Mouse (Mus musculus) limb, embryonic 11.5 days (tissue): ENCODE results near the gene Rnf17. TPM values are rescaled to one million over a fixed set of nuclear protein-coding genes. Genes with fewer than 3 reads are reported as not detected.

Experiments
- ATAC-seq: fragments of 200-750 bp; cut with Nextera tagmentation; 2 replicates; pipeline ENCODE4 v1.8.0; 2017; ENCODE audit warnings: low read depth; ENCODE audit not compliant: insufficient number of reproducible peaks, low FRiP score, low TSS enrichment
- DNase-seq: peaks from one replicate; pipeline ENCODE4 v3.0.0-alpha.2; 2015; ENCODE audit warnings: low spot score
- H3K27ac ChIP-seq: fragments of 300-500 bp; sonication (generic); replicated peaks from 2 replicates; pipeline ENCODE4 v1.5.1; 2014; ENCODE audit warnings: low read depth, mild to moderate bottlenecking, low read length
- H3K27me3 ChIP-seq: fragments of 300-500 bp; sonication (generic); 2 replicates; pipeline ENCODE4 v1.6.1; 2014; ENCODE audit warnings: mild to moderate bottlenecking, low read length, mixed read lengths; ENCODE audit not compliant: control insufficient read depth, insufficient read depth
- H3K36me3 ChIP-seq: fragments of 300-500 bp; sonication (generic); 2 replicates; pipeline ENCODE4 v1.6.1; 2014; ENCODE audit warnings: mild to moderate bottlenecking, low read length, moderate library complexity, mixed read lengths; ENCODE audit not compliant: control insufficient read depth, insufficient read depth
- H3K4me1 ChIP-seq: fragments of 300-500 bp; sonication (generic); 2 replicates; pipeline ENCODE4 v1.6.1; 2014; ENCODE audit warnings: low read length, mixed read lengths; ENCODE audit not compliant: control insufficient read depth, insufficient read depth
- H3K4me2 ChIP-seq: fragments of 300-500 bp; sonication (generic); 2 replicates; pipeline ENCODE4 v1.6.1; 2014; ENCODE audit warnings: low read depth, mild to moderate bottlenecking, moderate library complexity; ENCODE audit not compliant: severe bottlenecking
- H3K4me3 ChIP-seq: fragments of 300-500 bp; sonication (generic); 2 replicates; pipeline ENCODE4 v1.5.1; 2014; ENCODE audit warnings: low read depth, low read length
- H3K9ac ChIP-seq: fragments of 300-500 bp; sonication (generic); 2 replicates; pipeline ENCODE4 v1.6.1; 2014; ENCODE audit warnings: mild to moderate bottlenecking, low read length
- H3K9me3 ChIP-seq: fragments of 300-500 bp; sonication (generic); 2 replicates; pipeline ENCODE4 v1.6.1; 2016; ENCODE audit warnings: low read length; ENCODE audit not compliant: control insufficient read depth
- WGBS: fragments of 180-500 bp; shearing (Covaris S2); extraction: QIAGEN DNeasy Blood & Tissue Kit; methylation state at CpG from one replicate; pipeline ENCODE4 v1.1.7; 2014; 5-methylcytosine and 5-hydroxymethylcytosine counted together
- polyA plus RNA-seq: library from polyadenylated mRNA; unstranded; fragments of >200 nt; fragmentation: Nextera tagmentation; extraction: Ambion mirVana; gene quantifications from 2 replicates; pipeline ENCODE4 v1.2.1, GENCODE M21; 2014

Rnf17 gene
- polyA plus RNA-seq, result 0.88 and 1.7 TPM in 2 replicates

DNA sequence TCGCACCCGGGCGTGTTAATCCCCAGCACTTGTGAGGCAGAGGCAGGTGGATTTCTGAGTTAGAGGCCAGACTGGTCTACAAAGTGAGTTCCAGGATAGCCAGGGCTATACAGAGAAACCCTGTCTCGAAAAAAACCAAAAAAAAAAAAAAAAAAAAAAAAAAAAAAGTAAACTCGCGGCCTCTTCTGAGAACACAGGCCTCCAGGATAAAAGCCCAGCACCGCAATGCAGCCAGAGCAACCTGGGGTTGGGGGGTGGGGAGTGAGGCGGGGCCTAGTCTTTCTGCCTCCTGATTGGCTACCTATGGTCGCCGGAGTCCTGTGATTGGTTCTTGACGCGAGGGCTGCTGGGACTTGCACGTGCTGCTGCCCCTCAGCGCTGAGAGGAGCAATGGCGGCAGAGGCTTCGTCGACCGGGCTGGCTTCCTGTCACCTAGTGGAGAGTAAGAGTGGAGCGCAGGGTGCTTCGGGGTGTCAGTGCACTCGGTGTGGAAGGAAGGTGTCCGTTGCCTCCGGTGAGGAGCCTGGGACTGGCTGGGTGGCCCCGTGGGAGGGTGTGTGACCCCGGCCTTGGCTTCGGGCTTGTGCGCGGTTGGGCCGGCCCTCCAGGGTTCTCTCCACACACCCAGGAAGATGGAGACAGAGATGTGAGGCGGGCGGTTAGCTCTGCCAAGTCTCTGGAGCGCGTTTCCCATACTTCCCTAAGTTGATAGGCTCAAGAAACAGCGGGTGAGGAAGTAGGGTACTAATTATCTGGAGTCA lies at the start of gene Rnf17:
Gene Rnf17, plus strand, starts transcription at position 271 of the 761 bp plus-strand sequence.
- H3K9ac ChIP-seq, result no peak within 1 kb of the TSS
- no peak within 1 kb of the TSS for H3K4me2 ChIP-seq
- DNase-seq (peak; percentile 30), ATAC-seq (no peak)
- H3K4me1 ChIP-seq, result no peaks in the 10 kb centered on the region
- H3K27ac ChIP-seq, result no peak within 1 kb of the TSS
- whole genome bisulfite sequencing, result 66% methylated on average over 34 of the region's 34 CpGs
- H3K27me3 ChIP-seq, result no peaks in the 10 kb centered on the region
- no peaks in the 10 kb centered on the region for H3K9me3 ChIP-seq
- no peak within 1 kb of the TSS for H3K4me3 ChIP-seq
- H3K36me3 ChIP-seq, result no peaks in the 10 kb centered on the region

- H3K9ac ChIP-seq, result no peak overlapping the region
- no peaks in the 10 kb centered on the region for H3K4me1 ChIP-seq
- no peaks in the 10 kb centered on the region for H3K9me3 ChIP-seq
- H3K4me2 ChIP-seq, result no peak overlapping the region
- WGBS, result 89% methylated on average over 3 of the region's 3 CpGs
- H3K27me3 ChIP-seq, result no peaks in the 10 kb centered on the region
- no peak overlapping the region for H3K27ac ChIP-seq
- DNase-seq (no peak), ATAC-seq (no peak)
- no peaks in the 10 kb centered on the region for H3K36me3 ChIP-seq
- no peak overlapping the region for H3K4me3 ChIP-seq
Measured at GRCm38 (mm10) chr14:56354803-56355202, 47.6 kb upstream of the Rnf17 start.

GRCm38 (mm10) chr14:56355396-56355795 lies 47.0 kb upstream of the Rnf17 start:
- no peak overlapping the region for H3K9ac ChIP-seq
- H3K4me1 ChIP-seq, result no peaks in the 10 kb centered on the region
- no peak overlapping the region for H3K27ac ChIP-seq
- WGBS, result 78% methylated on average over 8 of the region's 8 CpGs
- H3K27me3 ChIP-seq, result no peaks in the 10 kb centered on the region
- DNase-seq (no peak), ATAC-seq (no peak)
- H3K36me3 ChIP-seq, result no peaks in the 10 kb centered on the region
- no peaks in the 10 kb centered on the region for H3K9me3 ChIP-seq
- no peak overlapping the region for H3K4me2 ChIP-seq
- no peak overlapping the region for H3K4me3 ChIP-seq

DNA sequence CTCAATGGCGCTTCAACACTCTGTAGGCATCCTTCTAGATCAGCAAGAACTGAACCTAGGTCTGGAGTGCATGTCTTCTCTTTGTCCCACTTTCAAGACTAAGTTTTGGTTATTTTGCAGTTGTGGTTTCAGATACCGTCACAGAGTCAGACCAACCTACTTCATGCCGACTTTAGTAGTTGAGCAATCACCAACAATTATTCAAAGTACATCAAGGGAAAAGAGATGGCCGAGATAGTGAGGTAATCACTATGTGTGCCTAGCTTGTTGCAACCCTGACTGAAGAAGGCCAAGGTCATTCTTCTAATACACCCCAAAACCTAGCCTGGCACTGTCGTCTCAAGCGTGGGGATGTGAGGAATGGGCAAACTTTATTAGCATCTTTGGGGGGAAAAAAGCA lies 46.2 kb upstream of the Rnf17 start:
- Histone ChIP-seq H3K9me3 (no peaks in the 10 kb centered on the region), H3K4me2 (no peak overlapping the region), H3K9ac (no peak overlapping the region), H3K27ac (no peak overlapping the region), H3K4me3 (no peak overlapping the region), H3K4me1 (no peaks in the 10 kb centered on the region), H3K36me3 (no peaks in the 10 kb centered on the region), H3K27me3 (no peaks in the 10 kb centered on the region)
- DNase-seq (no peak), ATAC-seq (no peak)
- 85% methylated on average over 6 of the region's 6 CpGs for WGBS

GRCm38 (mm10) chr14:56358422-56358821 lies 44.0 kb upstream of the Rnf17 start:
- Histone ChIP-seq H3K36me3 (no peaks in the 10 kb centered on the region), H3K9me3 (no peaks in the 10 kb centered on the region), H3K4me1 (no peaks in the 10 kb centered on the region), H3K4me2 (no peak overlapping the region), H3K4me3 (no peak overlapping the region), H3K9ac (no peak overlapping the region), H3K27me3 (peaks cover under 1% of the 10 kb centered on the region; the same call in 1 of the 2 replicates), H3K27ac (no peak overlapping the region)
- DNase-seq, result no peak
- 90% methylated on average over 7 of the region's 7 CpGs for WGBS
- ATAC-seq, result no peak

- H3K9ac ChIP-seq, result no peak overlapping the region
- H3K36me3 ChIP-seq, result no peaks in the 10 kb centered on the region
- 85% methylated on average over 6 of the region's 6 CpGs for WGBS
- H3K4me2 ChIP-seq, result no peak overlapping the region
- ATAC-seq (no peak), DNase-seq (no peak)
- H3K9me3 ChIP-seq, result no peaks in the 10 kb centered on the region
- H3K4me3 ChIP-seq, result no peak overlapping the region
- peaks cover 8% of the 10 kb centered on the region for H3K27me3 ChIP-seq
- H3K27ac ChIP-seq, result no peak overlapping the region
- no peaks in the 10 kb centered on the region for H3K4me1 ChIP-seq
Measured at GRCm38 (mm10) chr14:56359131-56359530, 43.2 kb upstream of the Rnf17 start.

DNA sequence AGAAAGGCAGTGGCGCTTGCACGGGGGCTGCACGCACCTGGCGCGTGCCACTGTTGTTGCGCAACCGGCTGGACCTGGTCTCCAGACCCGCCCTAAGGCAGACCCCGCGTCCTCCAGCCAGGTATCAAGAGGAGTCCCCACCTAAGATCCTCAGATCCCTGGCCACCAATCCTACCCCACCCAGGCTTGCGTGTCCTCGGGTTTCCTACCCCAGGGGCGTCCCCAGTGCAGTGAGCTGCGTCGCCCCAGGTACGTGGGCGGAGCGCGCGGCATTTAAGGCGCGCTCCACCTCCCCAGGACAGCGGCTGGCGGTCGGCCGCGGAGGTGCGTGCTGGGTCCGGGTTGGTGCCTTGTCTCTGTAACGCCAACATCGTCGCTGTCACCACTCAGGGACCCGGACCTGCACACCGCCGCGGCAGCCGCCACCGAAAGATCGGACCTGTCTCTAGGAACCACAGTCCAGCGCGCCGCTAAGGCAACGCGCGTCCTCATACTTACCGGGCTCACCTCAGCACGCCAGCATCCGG lies 37.6 kb upstream of the Rnf17 start, which contains the start of gene Atp12a:
Gene Atp12a, plus strand, starts transcription at position 358 of the 527 bp plus-strand sequence.
- ATAC-seq, result no peak
- 1% methylated on average over 48 of the region's 48 CpGs for WGBS
- Histone ChIP-seq H3K36me3 (no peaks in the 10 kb centered on the region), H3K4me2 (peak within 1 kb of the TSS; percentile 81), H3K9ac (no peak within 1 kb of the TSS), H3K4me3 (peak within 1 kb of the TSS; percentile 39), H3K4me1 (0 out of 2 replicates have a peak, but pooled peaks cover 5% of the 10 kb centered on the region), H3K9me3 (no peaks in the 10 kb centered on the region), H3K27me3 (peaks cover 44% of the 10 kb centered on the region), H3K27ac (no peak within 1 kb of the TSS)
- DNase-seq, result peak; percentile 40

DNA sequence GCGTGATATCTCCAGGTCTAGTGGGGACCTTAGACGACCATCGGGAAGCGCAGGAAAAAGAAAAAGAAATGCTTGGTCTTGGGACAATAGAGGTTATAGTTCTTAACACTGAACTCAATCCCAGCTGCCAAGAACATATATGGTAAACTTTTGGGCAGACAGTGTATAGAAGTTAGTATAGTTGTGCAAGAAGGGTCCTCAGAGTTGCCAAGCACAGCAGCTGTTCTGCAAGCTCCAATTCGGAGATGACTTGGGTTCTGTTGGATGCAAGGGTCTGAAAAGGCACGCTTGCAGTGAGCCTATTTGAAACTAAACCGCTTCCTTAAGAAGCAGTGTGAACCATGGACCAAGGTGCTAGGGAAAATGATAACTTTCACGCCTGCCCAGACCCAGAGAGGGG lies 37.1 kb upstream of the Rnf17 start:
- peak overlapping the region; percentile 81 for H3K4me2 ChIP-seq
- DNase-seq, result no peak
- no peak overlapping the region for H3K27ac ChIP-seq
- ATAC-seq, result no peak
- 0 out of 2 replicates have a peak, but pooled peaks cover 5% of the 10 kb centered on the region for H3K4me1 ChIP-seq
- no peaks in the 10 kb centered on the region for H3K36me3 ChIP-seq
- H3K9ac ChIP-seq, result no peak overlapping the region
- H3K9me3 ChIP-seq, result no peaks in the 10 kb centered on the region
- peak overlapping the region; percentile 39 for H3K4me3 ChIP-seq
- WGBS, result 29% methylated on average over 8 of the region's 8 CpGs
- H3K27me3 ChIP-seq, result peaks cover 44% of the 10 kb centered on the region
